Mouse (Mus musculus): ENCODE results near the gene Gm17545.

GRCm38 (mm10) chr9:22483866-22484561 lies 29.9 kb downstream of the Gm17545 start:
- no peak for TF ChIP-seq CTCF (IDR thresholded peaks at IDR 0.05; ENCODE audit: insufficient read depth, low read depth, low read length)
- TF ChIP-seq POLR2A (IDR thresholded peaks at IDR 0.05; ENCODE audit: insufficient read depth, low read depth, low read length) = no peak

All from olfactory bulb, adult 2 months (tissue).